Mouse (Mus musculus) natural killer cell, adult 2 months (primary cell): ENCODE data around the gene Timp3.

Source experiments
- DNase-seq, 2 experiments: peaks; one replicate each; pipeline ENCODE4 v3.0.0; 2022; ENCODE audit warnings: low spot score in 2 of 2

The Timp3 gene

DNA sequence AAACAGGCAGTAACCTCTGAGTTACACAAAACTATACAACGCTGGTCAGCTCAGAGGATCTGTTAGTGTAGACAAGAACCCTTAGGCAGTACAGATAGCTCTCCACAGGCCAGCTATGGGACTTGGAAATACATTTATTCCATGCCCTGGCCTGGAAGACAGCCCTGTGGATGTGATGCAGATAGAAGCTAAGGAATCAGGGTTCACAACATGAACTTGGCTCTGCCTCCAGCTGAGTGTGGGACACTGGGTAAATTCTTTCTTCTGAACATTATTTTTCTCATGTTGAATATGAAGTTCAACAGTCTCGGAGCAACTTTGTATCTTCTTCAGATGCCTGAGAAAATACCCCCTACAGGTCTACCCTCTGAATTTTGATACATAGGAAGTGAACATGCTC is 2.9 kb upstream of the Timp3 start:
- DNase-seq, result no peak

DNA sequence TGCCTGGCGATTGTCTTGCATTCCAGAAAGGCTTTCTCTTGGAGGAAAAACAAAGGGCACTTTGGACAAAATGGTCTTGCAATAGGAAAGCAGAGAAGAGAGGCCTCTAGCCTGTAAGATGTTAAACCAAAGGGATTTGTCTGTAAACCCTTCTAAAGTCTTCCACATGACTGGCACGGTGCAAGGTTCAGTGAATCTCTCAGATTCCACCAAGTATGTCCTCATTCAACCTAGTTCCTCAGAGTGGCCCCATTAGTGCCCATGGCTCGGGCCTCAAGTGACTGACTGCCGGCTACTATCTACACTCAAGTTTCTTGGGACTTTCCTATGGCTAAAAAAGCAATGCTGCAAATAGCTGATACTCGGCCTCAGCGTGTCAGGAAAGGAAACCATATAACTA is 1.8 kb upstream of the Timp3 start:
- DNase-seq, result no peak

GRCm38 (mm10) chr10:86299795-86300194 is 377 bp upstream of the Timp3 start:
- no peak for DNase-seq

- DNase-seq, result no peak
Measured at GRCm38 (mm10) chr10:86301117-86301490, 932 bp downstream of the Timp3 start.

- no peak for DNase-seq
Measured at GRCm38 (mm10) chr10:86301593-86302317, 1.6 kb downstream of the Timp3 start.

- no peak for DNase-seq
Measured at GRCm38 (mm10) chr10:86302318-86302648, 2.1 kb downstream of the Timp3 start.

GRCm38 (mm10) chr10:86302761-86303494 is 2.8 kb downstream of the Timp3 start:
- DNase-seq, result no peak

GRCm38 (mm10) chr10:86303495-86303876 is 3.3 kb downstream of the Timp3 start:
- DNase-seq, result no peak

DNA sequence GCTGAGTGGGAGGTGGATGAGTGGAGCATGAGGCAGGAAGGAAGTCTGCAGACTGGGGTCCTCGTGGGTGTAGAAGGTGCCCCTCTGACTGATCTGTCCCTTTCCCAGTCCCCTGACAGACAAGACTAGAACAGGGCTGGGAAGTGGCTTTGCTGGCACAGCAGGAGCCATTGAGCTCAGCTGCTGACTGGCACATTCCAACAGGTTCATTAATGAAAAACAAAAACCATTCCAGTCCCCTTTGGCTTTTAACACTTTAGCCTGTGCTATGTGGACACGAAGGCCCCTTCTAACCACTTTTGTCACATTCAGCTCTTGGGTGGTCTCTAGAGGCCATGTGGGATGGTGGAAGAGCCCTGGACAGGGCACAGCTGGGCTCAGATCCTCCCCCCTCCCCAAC is 4.4 kb downstream of the Timp3 start:
- DNase-seq, result no peak

DNA sequence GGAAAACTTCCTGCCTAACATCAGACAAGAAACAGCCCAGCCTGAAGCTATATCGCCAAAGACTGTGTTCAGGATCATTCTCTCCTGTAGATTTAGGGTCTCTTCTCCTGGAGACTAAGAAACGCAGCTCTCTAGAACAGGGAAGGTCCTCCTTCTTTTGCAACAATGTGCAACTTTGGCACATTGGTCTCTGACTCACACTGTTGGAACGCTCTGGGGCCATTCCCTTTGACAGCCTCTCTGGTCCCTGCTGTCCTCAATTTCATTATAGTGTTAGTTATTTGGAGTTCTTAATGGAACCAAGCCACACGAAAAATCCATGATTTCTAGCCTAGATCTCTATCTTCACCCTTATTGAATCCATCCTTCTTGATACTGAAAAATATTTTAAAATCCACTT is 7.1 kb downstream of the Timp3 start:
- DNase-seq, result no peak

GRCm38 (mm10) chr10:86310527-86310926 is 10.4 kb downstream of the Timp3 start:
- DNase-seq, result no peak

DNA sequence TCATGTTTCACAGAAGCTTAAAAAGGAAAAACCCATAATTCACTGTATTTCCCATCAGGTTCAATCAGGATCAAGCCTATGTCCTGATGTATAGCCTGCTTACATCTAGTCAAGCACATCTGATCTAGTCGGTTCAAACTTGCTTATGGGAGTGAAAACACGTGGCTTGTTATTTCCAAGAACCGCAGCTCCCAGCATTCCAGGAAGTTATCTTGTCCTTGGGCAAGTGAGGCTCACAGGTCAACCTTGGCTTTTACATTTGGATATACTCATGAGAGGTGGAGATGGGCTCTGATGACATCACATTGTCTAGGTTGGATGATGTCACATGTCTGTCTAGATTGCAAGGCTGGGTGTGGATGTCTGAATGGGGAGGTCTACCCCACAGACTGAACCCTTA is 12.8 kb downstream of the Timp3 start:
- DNase-seq, result no peak

GRCm38 (mm10) chr10:86313448-86313847 is 13.3 kb downstream of the Timp3 start:
- DNase-seq, result no peak

DNA sequence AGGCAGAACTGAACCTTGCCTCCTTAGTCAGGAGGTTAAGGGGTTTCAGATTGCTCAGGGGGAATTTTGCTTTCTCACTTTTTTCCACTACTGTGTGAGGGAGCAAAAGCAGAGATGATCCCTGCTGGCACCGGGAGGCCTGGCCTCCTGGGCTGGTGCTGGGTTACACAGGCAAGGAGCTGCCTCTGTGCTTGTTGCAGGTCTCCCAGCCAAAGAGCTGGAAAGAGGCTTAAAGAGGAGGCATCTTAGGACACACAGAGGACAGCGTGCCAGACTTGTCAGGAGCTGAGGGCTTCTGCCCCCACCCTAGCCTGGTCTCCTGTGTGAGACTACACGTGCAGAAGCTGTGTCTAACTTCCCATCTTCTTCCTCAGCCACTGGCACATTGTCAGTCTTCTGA is 15.3 kb downstream of the Timp3 start:
- no peak for DNase-seq

DNA sequence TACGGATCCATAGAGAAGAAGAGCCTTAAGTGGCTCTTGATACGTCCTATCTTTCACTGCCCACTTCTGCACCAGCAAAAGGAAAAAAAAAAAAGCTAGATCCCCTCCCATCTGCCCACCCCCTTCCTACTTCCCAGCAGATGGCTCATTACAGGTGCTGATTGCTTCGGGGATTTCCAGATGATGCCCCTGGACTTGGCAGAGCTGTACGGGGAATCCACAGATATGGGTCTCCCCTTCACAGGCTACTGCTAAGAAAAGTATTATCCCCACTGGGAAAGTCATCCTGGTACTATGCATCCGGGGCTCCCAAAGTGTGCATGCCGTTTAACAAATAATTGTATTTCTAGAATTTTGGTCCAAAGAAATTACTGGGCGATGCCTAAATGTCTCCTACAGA is 17.5 kb downstream of the Timp3 start:
- no peak for DNase-seq

- no peak for DNase-seq
Measured at GRCm38 (mm10) chr10:86318552-86319140, 18.5 kb downstream of the Timp3 start.

GRCm38 (mm10) chr10:86319526-86319925 is 19.4 kb downstream of the Timp3 start:
- DNase-seq, result no peak

GRCm38 (mm10) chr10:86320204-86320603 is 20.0 kb downstream of the Timp3 start:
- no peak for DNase-seq

DNA sequence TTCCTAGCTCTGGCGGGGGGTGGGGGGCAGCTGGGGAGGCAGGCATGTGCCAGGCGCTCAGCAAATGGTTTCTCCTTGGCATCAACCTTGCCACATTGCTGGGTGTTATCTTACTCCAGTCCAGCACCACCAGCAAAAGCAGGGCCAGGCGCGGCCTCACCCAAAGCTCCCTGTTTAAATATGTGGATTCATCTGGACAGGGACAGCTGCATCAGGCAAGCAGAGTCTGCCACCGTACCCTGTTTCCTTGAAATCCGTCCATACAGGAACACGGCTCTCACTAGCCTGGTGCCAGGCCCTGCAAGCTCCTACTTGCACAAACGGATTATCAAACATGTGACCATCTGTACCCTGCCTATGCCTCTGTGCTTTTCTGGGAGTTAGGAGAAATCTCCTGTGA is 21.0 kb downstream of the Timp3 start:
- DNase-seq, result no peak

- no peak for DNase-seq
Measured at GRCm38 (mm10) chr10:86322006-86322405, 21.8 kb downstream of the Timp3 start.

GRCm38 (mm10) chr10:86323275-86323994 is 23.3 kb downstream of the Timp3 start:
- no peak for DNase-seq

DNA sequence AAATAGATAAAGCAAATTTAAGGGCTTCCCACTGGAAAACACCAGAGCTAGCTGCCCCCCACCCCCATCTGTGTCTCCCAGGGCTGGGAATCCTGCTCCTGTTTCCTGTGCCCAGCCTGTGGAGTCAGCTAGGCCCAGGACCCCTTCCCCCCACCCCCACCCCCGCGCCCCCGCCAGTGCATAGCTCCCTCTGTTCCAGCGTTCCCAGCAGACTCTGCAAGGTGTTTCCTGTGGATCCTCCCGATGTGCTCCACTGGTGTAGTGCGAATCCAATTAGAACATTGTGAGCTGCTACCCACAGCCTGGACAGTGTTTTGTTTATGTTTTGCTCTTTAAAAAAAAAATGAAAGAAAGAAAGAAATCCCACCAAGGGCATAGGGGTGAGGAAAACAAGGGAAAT is 25.1 kb downstream of the Timp3 start:
- no peak for DNase-seq

DNA sequence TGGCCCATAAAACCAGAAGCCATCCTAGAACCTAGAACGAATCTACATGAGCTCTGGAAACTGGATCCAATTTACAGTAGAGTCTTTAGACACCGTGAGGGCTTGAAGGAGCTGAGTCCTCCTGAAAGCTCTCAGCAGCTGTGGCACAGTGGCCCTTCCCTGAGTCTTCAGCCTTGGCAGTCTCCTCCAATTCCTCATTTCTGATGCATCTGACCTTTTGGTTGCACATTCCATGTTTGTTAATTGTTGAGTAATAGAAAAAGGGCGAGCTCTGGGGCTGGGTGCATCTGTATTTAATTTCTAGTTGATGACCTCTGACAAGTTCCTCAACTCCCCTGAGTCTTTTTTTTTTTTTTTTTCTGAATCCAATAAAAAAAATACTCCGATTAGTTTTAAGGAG is 28.0 kb downstream of the Timp3 start:
- DNase-seq, result no peak
